Mouse (Mus musculus) cortical plate, adult 2 months (tissue): ENCODE data around the gene Fsd2.

ENCODE experiments used
- CTCF ChIP-seq: fragments of 200-500 bp; IDR thresholded peaks from 2 replicates; pipeline ENCODE4 v1.5.1; 2011; ENCODE audit warnings: mild to moderate bottlenecking, control low read depth, low read length; ENCODE audit not compliant: insufficient read depth; ENCODE audit errors: extremely low read depth
- POLR2A ChIP-seq: fragments of 200-500 bp; IDR thresholded peaks from 2 replicates; pipeline ENCODE4 v1.6.1; 2011; ENCODE audit warnings: mild to moderate bottlenecking, low read length, control low read depth; ENCODE audit not compliant: insufficient read depth; ENCODE audit errors: extremely low read depth

- no peak for TF ChIP-seq CTCF
- TF ChIP-seq POLR2A, result no peak
Measured at GRCm38 (mm10) chr7:81606452-81606851, 39.7 kb upstream of the Fsd2 start.
